Mouse (Mus musculus): Measurements from ENCODE around the gene Ptprf.

- no peak for TF ChIP-seq CTCF (IDR thresholded peaks at IDR 0.05; ENCODE audit: extremely low read depth, insufficient read depth, low read length)
- TF ChIP-seq POLR2A (IDR thresholded peaks at IDR 0.05; ENCODE audit: extremely low read depth, insufficient read depth, low read length) = no peak
Measured at GRCm38 (mm10) chr4:118270706-118271105, 20.5 kb downstream of the Ptprf start.

All from cortical plate, adult 2 months (tissue).